Mouse (Mus musculus) embryonic facial prominence, embryonic 13.5 days (tissue): Measurements from ENCODE around the gene Klhl22. TPM values are rescaled to one million over a fixed set of nuclear protein-coding genes. Genes with fewer than 3 reads are reported as not detected.
A peak's percentile ranks its signal among the peaks of the same experiment; 100 is the strongest.

ENCODE experiments used
- ATAC-seq: fragments of 200-750 bp; cut with Nextera tagmentation; 2 replicates; pipeline ENCODE4 v1.8.0; 2017; ENCODE audit warnings: low read depth; ENCODE audit not compliant: insufficient number of reproducible peaks, insufficient read depth, low FRiP score, low TSS enrichment
- H3K27ac ChIP-seq: fragments of 300-500 bp; sonication (generic); 2 replicates; pipeline ENCODE4 v1.5.1; 2015; ENCODE audit warnings: moderate library complexity, mild to moderate bottlenecking, inconsistent platforms
- H3K27me3 ChIP-seq: fragments of 300-500 bp; sonication (generic); 2 replicates; pipeline ENCODE4 v1.6.1; 2015; ENCODE audit warnings: mild to moderate bottlenecking, inconsistent platforms
- H3K36me3 ChIP-seq: fragments of 300-500 bp; sonication (generic); 2 replicates; pipeline ENCODE4 v1.6.1; 2015; ENCODE audit warnings: mild to moderate bottlenecking, inconsistent platforms
- H3K4me1 ChIP-seq: fragments of 300-500 bp; sonication (generic); 2 replicates; pipeline ENCODE4 v1.6.1; 2015; ENCODE audit warnings: inconsistent platforms
- H3K4me2 ChIP-seq: fragments of 300-500 bp; sonication (generic); 2 replicates; pipeline ENCODE4 v1.6.1; 2015; ENCODE audit warnings: moderate library complexity, mild to moderate bottlenecking, inconsistent platforms
- H3K4me3 ChIP-seq: fragments of 300-500 bp; sonication (generic); 2 replicates; pipeline ENCODE4 v1.5.1; 2015; ENCODE audit warnings: mild to moderate bottlenecking, inconsistent platforms
- H3K9ac ChIP-seq: fragments of 300-500 bp; sonication (generic); 2 replicates; pipeline ENCODE4 v1.6.1; 2015; ENCODE audit warnings: mild to moderate bottlenecking, inconsistent platforms
- H3K9me3 ChIP-seq: fragments of 300-500 bp; sonication (generic); 2 replicates; pipeline ENCODE4 v1.6.1; 2016; ENCODE audit warnings: inconsistent platforms
- WGBS: fragments of 180-500 bp; shearing (Covaris S2); methylation state at CpG from one replicate; pipeline ENCODE4 v1.1.7; 2015; ENCODE audit warnings: mixed read lengths; 5-methylcytosine and 5-hydroxymethylcytosine counted together
- polyA plus RNA-seq: library from polyadenylated mRNA; unstranded; fragments of >200 nt; fragmentation: Nextera tagmentation; extraction: Ambion mirVana; gene quantifications from 2 replicates; pipeline ENCODE4 v1.2.1, GENCODE M21; 2015

Gene Klhl22
- polyA plus RNA-seq, 1 experiment from 2014 or later, result 97.7 TPM

- no peak for ATAC-seq
- H3K27me3 ChIP-seq, result peaks cover 10% of the 10 kb centered on the region
- H3K36me3 ChIP-seq, result peaks cover 50% of the 10 kb centered on the region
- 87% methylated on average over 4 of the region's 4 CpGs for WGBS
- H3K27ac ChIP-seq, result no peak overlapping the region
- H3K4me2 ChIP-seq, result no peak overlapping the region
- H3K9ac ChIP-seq, result no peak overlapping the region
- H3K4me1 ChIP-seq, result peaks cover 25% of the 10 kb centered on the region
- no peaks in the 10 kb centered on the region for H3K9me3 ChIP-seq
- no peak overlapping the region for H3K4me3 ChIP-seq
Measured at GRCm38 (mm10) chr16:17794047-17794446, 34.6 kb downstream of the Klhl22 start.

GRCm38 (mm10) chr16:17795643-17796042, 36.2 kb downstream of the Klhl22 start:
- H3K27ac ChIP-seq, result peak overlapping the region; percentile 99; the same call in 1 of the 2 replicates
- H3K9me3 ChIP-seq, result no peaks in the 10 kb centered on the region
- no peak for ATAC-seq
- H3K36me3 ChIP-seq, result peaks cover 35% of the 10 kb centered on the region
- no peak overlapping the region for H3K9ac ChIP-seq
- peaks cover 39% of the 10 kb centered on the region for H3K4me1 ChIP-seq
- no peak overlapping the region for H3K4me3 ChIP-seq
- 62% methylated on average over 5 of the region's 5 CpGs for WGBS
- H3K27me3 ChIP-seq, result peaks cover 17% of the 10 kb centered on the region
- 0 out of 2 replicates have a peak overlapping the region, but pooled peaks have one; percentile 0 for H3K4me2 ChIP-seq

- Histone ChIP-seq H3K9me3 (no peaks in the 10 kb centered on the region), H3K4me2 (peak overlapping the region; percentile 82), H3K9ac (peak overlapping the region; percentile 95), H3K27ac (peak overlapping the region; percentile 99), H3K27me3 (peaks cover 20% of the 10 kb centered on the region), H3K4me1 (peaks cover 48% of the 10 kb centered on the region), H3K4me3 (peak overlapping the region; percentile 75), H3K36me3 (peaks cover 27% of the 10 kb centered on the region)
- no peak for ATAC-seq
Measured at GRCm38 (mm10) chr16:17796519-17796918, 37.1 kb downstream of the Klhl22 start.

GRCm38 (mm10) chr16:17796971-17797811, 37.8 kb downstream of the Klhl22 start, which contains the start of gene Scarf2:
Gene Scarf2 (plus strand): TSS chr16:17797282.
- peaks cover 27% of the 10 kb centered on the region for H3K27me3 ChIP-seq
- under 1% methylated on average over 78 of the region's 81 CpGs for WGBS
- no peaks in the 10 kb centered on the region for H3K9me3 ChIP-seq
- H3K27ac ChIP-seq, result peak within 1 kb of the TSS; percentile 99
- H3K9ac ChIP-seq, result peak within 1 kb of the TSS; percentile 95
- peaks cover 20% of the 10 kb centered on the region for H3K36me3 ChIP-seq
- ATAC-seq, result peak; percentile 59
- peak within 1 kb of the TSS; percentile 82 for H3K4me2 ChIP-seq
- H3K4me1 ChIP-seq, result peaks cover 54% of the 10 kb centered on the region
- peak within 1 kb of the TSS; percentile 75 for H3K4me3 ChIP-seq

GRCm38 (mm10) chr16:17797812-17798311, 38.4 kb downstream of the Klhl22 start:
- Histone ChIP-seq H3K9me3 (no peaks in the 10 kb centered on the region), H3K4me3 (peak overlapping the region; percentile 75), H3K27me3 (peaks cover 33% of the 10 kb centered on the region), H3K4me1 (peaks cover 61% of the 10 kb centered on the region), H3K4me2 (peak overlapping the region; percentile 82), H3K9ac (peak overlapping the region; percentile 95), H3K36me3 (peaks cover 16% of the 10 kb centered on the region), H3K27ac (peak overlapping the region; percentile 99)
- under 1% methylated on average over 29 of the region's 29 CpGs for WGBS
- peak; percentile 13; the same call in 1 of the 2 replicates for ATAC-seq

- Histone ChIP-seq H3K36me3 (peaks cover 16% of the 10 kb centered on the region), H3K9me3 (no peaks in the 10 kb centered on the region), H3K4me1 (peaks cover 68% of the 10 kb centered on the region), H3K9ac (peak overlapping the region; percentile 95), H3K27ac (peak overlapping the region; percentile 99), H3K4me3 (peak overlapping the region; percentile 75), H3K27me3 (peaks cover 40% of the 10 kb centered on the region), H3K4me2 (peak overlapping the region; percentile 82)
- under 1% methylated on average over 41 of the region's 45 CpGs for WGBS
- ATAC-seq, result peak; percentile 40; the same call in 1 of the 2 replicates
Measured at GRCm38 (mm10) chr16:17798321-17799180, 39.1 kb downstream of the Klhl22 start.

- Histone ChIP-seq H3K27me3 (peaks cover 50% of the 10 kb centered on the region), H3K4me2 (peak overlapping the region; percentile 82), H3K9me3 (no peaks in the 10 kb centered on the region), H3K9ac (peak overlapping the region; percentile 95), H3K27ac (peak overlapping the region; percentile 99; the same call in 1 of the 2 replicates), H3K4me1 (peaks cover 78% of the 10 kb centered on the region), H3K36me3 (peaks cover 17% of the 10 kb centered on the region), H3K4me3 (peak overlapping the region; percentile 75)
- ATAC-seq, result no peak
Measured at GRCm38 (mm10) chr16:17799584-17799983, 40.2 kb downstream of the Klhl22 start.

GRCm38 (mm10) chr16:17801777-17802455, 42.5 kb downstream of the Klhl22 start:
- ATAC-seq, result no peak
- Histone ChIP-seq H3K9me3 (no peaks in the 10 kb centered on the region), H3K4me3 (peak overlapping the region; percentile 35), H3K4me1 (peaks cover 84% of the 10 kb centered on the region), H3K27ac (no peak overlapping the region; the same call in 1 of the 2 replicates), H3K9ac (peak overlapping the region; percentile 69; the same call in 1 of the 2 replicates), H3K4me2 (peak overlapping the region; percentile 77), H3K27me3 (peaks cover 66% of the 10 kb centered on the region), H3K36me3 (peaks cover 34% of the 10 kb centered on the region)
- WGBS, result 13% methylated on average over 7 of the region's 7 CpGs

GRCm38 (mm10) chr16:17802456-17802838, 43.0 kb downstream of the Klhl22 start:
- no peak for ATAC-seq
- Histone ChIP-seq H3K4me1 (peaks cover 88% of the 10 kb centered on the region), H3K9me3 (no peaks in the 10 kb centered on the region), H3K27me3 (peaks cover 66% of the 10 kb centered on the region), H3K4me2 (peak overlapping the region; percentile 77), H3K9ac (peak overlapping the region; percentile 69), H3K36me3 (peaks cover 38% of the 10 kb centered on the region), H3K4me3 (peak overlapping the region; percentile 35), H3K27ac (peak overlapping the region; percentile 55; the same call in 1 of the 2 replicates)
- WGBS, result 12% methylated on average over 18 of the region's 18 CpGs

GRCm38 (mm10) chr16:17802839-17803674, 43.6 kb downstream of the Klhl22 start:
- Histone ChIP-seq H3K9me3 (no peaks in the 10 kb centered on the region), H3K27ac (peak overlapping the region; percentile 57; the same call in 1 of the 2 replicates)
- WGBS, result 7% methylated on average over 83 of the region's 83 CpGs

More at GRCm38 (mm10) chr16:17802839-17803674, 43.6 kb downstream of the Klhl22 start:
- ATAC-seq, result no peak
- Histone ChIP-seq H3K4me1 (peaks cover 94% of the 10 kb centered on the region), H3K4me2 (peak overlapping the region; percentile 77), H3K9ac (peak overlapping the region; percentile 69), H3K36me3 (peaks cover 44% of the 10 kb centered on the region), H3K4me3 (peak overlapping the region; percentile 35), H3K27me3 (peaks cover 66% of the 10 kb centered on the region)
